Mouse (Mus musculus) liver, embryonic 11.5 days (tissue): ENCODE measurements around the gene Fut1. TPM values are rescaled to one million over a fixed set of nuclear protein-coding genes. Genes with fewer than 3 reads are reported as not detected.

Experiments
- ATAC-seq: fragments of 200-750 bp; cut with Nextera tagmentation; replicated peaks from 2 replicates; pipeline ENCODE4 v1.8.0; 2017; ENCODE audit warnings: moderate number of reproducible peaks, mild to moderate bottlenecking, moderate TSS enrichment, moderate library complexity; ENCODE audit not compliant: low FRiP score
- DNase-seq: peaks from one replicate; pipeline ENCODE4 v3.0.0-alpha.2; 2017; ENCODE audit warnings: low spot score
- H3K27ac ChIP-seq: fragments of 300-500 bp; sonication (generic); 2 replicates; pipeline ENCODE4 v1.5.1; 2014; ENCODE audit warnings: mild to moderate bottlenecking, low read depth, low read length, control low read depth
- H3K27me3 ChIP-seq: fragments of 300-500 bp; sonication (generic); replicated peaks from 2 replicates; pipeline ENCODE4 v1.6.1; 2014; ENCODE audit warnings: low read length, mixed read lengths; ENCODE audit not compliant: control insufficient read depth, insufficient read depth
- H3K36me3 ChIP-seq: fragments of 300-500 bp; sonication (generic); 2 replicates; pipeline ENCODE4 v1.6.1; 2014; ENCODE audit warnings: mild to moderate bottlenecking, low read length, moderate library complexity, mixed read lengths; ENCODE audit not compliant: control insufficient read depth, insufficient read depth
- H3K4me1 ChIP-seq: fragments of 300-500 bp; sonication (generic); replicated peaks from 2 replicates; pipeline ENCODE4 v1.6.1; 2014; ENCODE audit warnings: low read length, mixed read lengths; ENCODE audit not compliant: control insufficient read depth, insufficient read depth
- H3K4me2 ChIP-seq: fragments of 300-500 bp; sonication (generic); 2 replicates; pipeline ENCODE4 v1.6.1; 2014; ENCODE audit warnings: mild to moderate bottlenecking, control low read depth, moderate library complexity
- H3K4me3 ChIP-seq: fragments of 300-500 bp; sonication (generic); 2 replicates; pipeline ENCODE4 v1.5.1; 2014; ENCODE audit warnings: low read depth, low read length, control low read depth
- H3K9ac ChIP-seq: fragments of 300-500 bp; sonication (generic); 2 replicates; pipeline ENCODE4 v1.6.1; 2014; ENCODE audit warnings: low read depth, low read length, control low read depth
- H3K9me3 ChIP-seq: fragments of 300-500 bp; sonication (generic); 2 replicates; pipeline ENCODE4 v1.6.1; 2016; ENCODE audit warnings: low read length, inconsistent platforms, mixed read lengths; ENCODE audit not compliant: control insufficient read depth
- WGBS: fragments of 180-500 bp; shearing (Covaris S2); extraction: QIAGEN DNeasy Blood & Tissue Kit; methylation state at CpG from one replicate; pipeline ENCODE4 v1.1.7; 2014; 5-methylcytosine and 5-hydroxymethylcytosine counted together
- polyA plus RNA-seq: library from polyadenylated mRNA; unstranded; fragments of >200 nt; fragmentation: Nextera tagmentation; extraction: Ambion mirVana; gene quantifications from 2 replicates; pipeline ENCODE4 v1.2.1, GENCODE M21; 2014

The Fut1 gene
- polyA plus RNA-seq, 1 experiment from 2014 or later = not detected

DNA sequence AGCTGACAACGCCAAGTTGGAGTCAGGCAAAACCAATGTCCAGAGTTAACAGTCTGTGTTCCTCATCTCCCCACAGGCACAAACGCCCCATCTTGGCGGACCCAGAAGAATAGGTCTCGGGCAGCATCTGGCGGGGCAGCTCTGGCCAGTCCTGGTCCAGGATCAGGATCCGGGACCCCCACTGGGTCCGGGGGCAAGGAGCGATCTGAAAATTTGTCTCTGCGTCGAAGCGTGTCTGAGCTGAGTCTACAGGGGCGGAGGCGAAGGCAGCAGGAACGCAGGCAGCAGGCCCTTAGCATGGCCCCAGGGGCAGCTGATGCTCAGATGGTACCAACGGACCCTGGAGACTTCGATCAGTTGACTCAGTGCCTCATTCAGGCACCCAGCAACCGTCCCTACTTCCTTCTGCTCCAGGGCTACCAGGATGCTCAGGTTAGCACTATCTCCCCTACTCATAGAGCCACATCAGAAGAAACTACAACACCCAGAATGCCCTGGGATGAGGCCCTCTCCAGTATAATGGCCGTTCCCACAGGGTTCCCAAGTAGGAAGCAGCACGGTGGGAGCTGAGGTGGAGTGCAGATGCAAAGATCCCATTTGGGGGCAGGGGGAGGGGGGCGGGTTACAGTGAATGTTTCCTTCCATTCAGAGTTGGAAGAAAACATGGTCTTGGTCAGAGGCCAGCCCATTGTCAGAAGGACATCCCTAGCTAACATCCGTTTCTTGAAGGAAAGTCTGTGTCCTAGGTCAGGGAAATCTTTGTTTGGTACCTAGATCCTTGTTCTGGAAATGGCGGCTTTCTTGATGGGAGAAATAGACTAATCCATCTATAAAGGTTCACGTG lies 13.2 kb downstream of the Fut1 start:
- H3K9me3 ChIP-seq = no peaks in the 10 kb centered on the region
- H3K4me2 ChIP-seq = no peak overlapping the region
- H3K4me1 ChIP-seq = peaks cover 12% of the 10 kb centered on the region
- WGBS = 77% methylated on average over 23 of the region's 23 CpGs
- H3K36me3 ChIP-seq = no peaks in the 10 kb centered on the region
- no peak overlapping the region for H3K9ac ChIP-seq
- no peak overlapping the region for H3K4me3 ChIP-seq
- peaks cover 28% of the 10 kb centered on the region for H3K27me3 ChIP-seq
- no peak overlapping the region for H3K27ac ChIP-seq
- ATAC-seq = no peak
- DNase-seq = no peak

DNA sequence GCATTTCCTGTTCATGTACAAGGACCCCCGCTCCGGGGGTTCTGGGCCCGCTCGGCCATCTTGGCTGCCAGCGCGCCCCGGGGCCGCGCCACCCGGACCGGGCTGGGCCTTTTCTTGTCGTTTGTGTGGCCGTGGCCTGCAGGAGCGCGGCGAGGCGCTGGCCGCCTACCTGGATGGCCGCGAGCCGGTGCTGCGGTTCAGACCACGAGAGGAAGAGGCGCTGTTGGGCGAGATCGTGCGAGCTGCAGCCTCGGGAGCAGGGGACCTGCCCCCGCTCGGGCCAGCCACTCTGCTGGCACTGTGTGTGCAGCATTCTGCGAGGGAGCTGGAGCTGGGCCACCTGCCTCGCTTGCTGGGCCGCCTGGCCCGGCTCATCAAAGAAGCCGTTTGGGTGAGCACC lies 15.4 kb downstream of the Fut1 start:
- Histone ChIP-seq H3K4me1 (peaks cover 9% of the 10 kb centered on the region), H3K4me2 (peak overlapping the region; percentile 54), H3K27ac (no peak overlapping the region), H3K9ac (peak overlapping the region; percentile 30; the same call in 1 of the 2 replicates), H3K4me3 (no peak overlapping the region), H3K27me3 (peaks cover 18% of the 10 kb centered on the region), H3K9me3 (no peaks in the 10 kb centered on the region), H3K36me3 (peaks cover 6% of the 10 kb centered on the region; the same call in 1 of the 2 replicates)
- 36% methylated on average over 35 of the region's 35 CpGs for WGBS
- ATAC-seq (no peak), DNase-seq (no peak)

DNA sequence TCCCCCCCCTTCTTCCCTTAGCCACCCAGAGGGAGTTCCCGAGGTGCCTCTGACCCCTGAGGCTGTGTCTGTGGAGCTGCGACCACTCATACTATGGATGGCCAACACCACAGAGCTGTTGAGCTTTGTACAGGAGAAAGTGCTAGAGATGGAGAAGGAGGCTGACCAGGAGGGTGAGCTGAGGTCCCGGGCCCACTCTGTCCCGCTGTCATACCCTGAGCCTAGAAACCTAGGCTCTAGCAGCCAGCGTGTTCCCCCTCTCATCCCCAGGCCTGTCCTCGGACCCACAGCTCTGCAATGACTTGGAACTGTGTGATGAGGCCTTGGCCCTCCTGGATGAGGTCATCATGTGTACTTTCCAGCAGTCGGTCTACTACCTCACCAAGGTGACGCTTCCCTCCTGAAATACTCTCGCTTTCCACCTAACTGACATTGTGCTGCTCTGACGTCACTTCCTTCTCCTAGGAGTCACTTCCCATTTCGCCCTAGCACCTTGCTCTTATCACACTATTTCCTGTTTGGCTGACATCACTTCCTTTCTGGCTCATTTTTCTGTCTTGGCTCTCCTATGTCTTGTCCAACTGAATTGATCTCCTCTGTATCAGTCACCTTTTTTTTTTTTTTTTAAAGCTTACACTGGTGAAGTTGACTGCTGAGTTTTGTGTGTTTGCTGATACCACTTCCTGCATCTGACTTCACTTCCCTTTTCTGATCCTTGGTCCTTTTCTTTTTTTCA lies 18.0 kb downstream of the Fut1 start:
- ATAC-seq (no peak; the same call in 1 of the 2 replicates), DNase-seq (no peak)
- Histone ChIP-seq H3K4me2 (no peak overlapping the region), H3K27ac (no peak overlapping the region), H3K9ac (no peak overlapping the region), H3K9me3 (no peaks in the 10 kb centered on the region), H3K4me1 (peaks cover 2% of the 10 kb centered on the region; the same call in 1 of the 2 replicates), H3K4me3 (no peak overlapping the region), H3K36me3 (peaks cover 6% of the 10 kb centered on the region; the same call in 1 of the 2 replicates), H3K27me3 (peaks cover 3% of the 10 kb centered on the region; the same call in 1 of the 2 replicates)
- WGBS = 66% methylated on average over 11 of the region's 11 CpGs

DNA sequence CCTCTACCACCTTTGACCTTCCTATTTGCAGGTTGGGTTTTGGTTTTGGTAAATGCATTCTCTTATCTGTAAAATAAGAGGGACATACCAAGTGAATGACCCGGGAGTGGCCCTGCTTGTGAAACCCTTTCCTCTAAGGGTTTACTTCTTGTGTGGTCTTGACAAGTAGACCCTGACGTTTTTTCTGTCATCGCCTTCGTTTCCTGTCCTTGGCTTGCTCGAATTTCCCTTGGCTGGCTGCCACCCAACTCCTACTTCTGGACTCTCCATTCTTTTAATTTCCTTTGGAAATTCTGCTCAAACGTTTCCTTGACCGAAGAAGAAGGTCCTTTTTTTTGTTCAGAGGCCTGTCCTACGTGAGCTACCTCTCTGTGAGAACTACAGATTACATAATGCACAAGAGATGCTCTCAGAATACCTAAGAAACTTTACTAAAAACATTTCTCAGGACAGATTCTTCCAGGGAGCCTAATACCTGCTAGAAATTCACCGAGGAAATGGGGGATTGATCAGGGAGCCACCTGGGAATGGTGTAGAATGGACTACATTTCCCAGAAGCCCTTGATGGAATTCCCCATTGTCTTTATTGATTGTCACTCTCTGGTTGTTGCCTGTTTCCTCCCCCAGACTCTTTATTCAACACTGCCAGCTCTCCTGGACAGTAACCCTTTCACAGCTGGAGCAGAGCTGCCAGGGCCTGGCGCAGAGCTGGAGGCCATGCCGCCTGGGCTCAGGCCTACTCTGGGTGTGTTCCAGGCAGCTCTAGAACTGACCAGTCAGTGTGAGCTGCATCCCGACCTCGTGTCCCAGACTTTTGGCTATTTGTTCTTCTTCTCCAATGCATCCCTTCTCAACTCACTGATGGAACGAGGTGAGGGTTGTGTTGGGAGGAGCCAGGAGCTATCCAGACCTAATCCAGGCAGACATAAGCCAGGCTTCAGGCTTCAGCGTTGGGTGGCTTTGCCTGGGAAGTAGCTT lies 18.9 kb downstream of the Fut1 start:
- DNase-seq (no peak), ATAC-seq (no peak)
- H3K4me2 ChIP-seq = no peak overlapping the region
- no peaks in the 10 kb centered on the region for H3K9me3 ChIP-seq
- H3K27ac ChIP-seq = peak overlapping the region; percentile 41; the same call in 1 of the 2 replicates
- no peak overlapping the region for H3K4me3 ChIP-seq
- H3K36me3 ChIP-seq = peaks cover 6% of the 10 kb centered on the region; the same call in 1 of the 2 replicates
- peaks cover 2% of the 10 kb centered on the region; the same call in 1 of the 2 replicates for H3K4me1 ChIP-seq
- no peak overlapping the region for H3K9ac ChIP-seq
- 67% methylated on average over 15 of the region's 15 CpGs for WGBS
- H3K27me3 ChIP-seq = no peaks in the 10 kb centered on the region; the same call in 1 of the 2 replicates

DNA sequence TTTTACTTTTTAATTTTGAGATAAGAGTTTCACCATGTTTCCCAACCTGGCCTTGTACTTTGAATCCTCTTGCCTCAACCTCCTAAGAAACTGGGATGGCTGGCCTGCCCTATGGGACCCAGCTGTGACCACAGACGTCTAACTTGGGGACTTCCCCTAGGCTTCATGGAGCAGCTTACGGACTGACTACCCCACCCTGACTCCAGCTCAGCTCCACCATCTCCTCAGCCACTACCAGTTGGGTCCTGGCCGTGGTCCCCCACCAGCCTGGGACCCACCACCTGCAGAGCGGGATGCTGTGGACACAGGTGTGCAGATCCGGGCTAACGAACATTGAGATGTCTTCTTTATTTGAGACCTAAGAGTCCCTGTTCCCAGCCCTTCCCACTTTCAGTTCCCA lies 20.6 kb downstream of the Fut1 start:
- Histone ChIP-seq H3K27me3 (no peaks in the 10 kb centered on the region; the same call in 1 of the 2 replicates), H3K36me3 (peaks cover 6% of the 10 kb centered on the region; the same call in 1 of the 2 replicates), H3K9me3 (no peaks in the 10 kb centered on the region), H3K4me2 (no peak overlapping the region), H3K9ac (no peak overlapping the region), H3K4me1 (peaks cover 4% of the 10 kb centered on the region; the same call in 1 of the 2 replicates), H3K4me3 (no peak overlapping the region), H3K27ac (no peak overlapping the region)
- WGBS = 88% methylated on average over 6 of the region's 6 CpGs
- DNase-seq (no peak), ATAC-seq (no peak)

DNA sequence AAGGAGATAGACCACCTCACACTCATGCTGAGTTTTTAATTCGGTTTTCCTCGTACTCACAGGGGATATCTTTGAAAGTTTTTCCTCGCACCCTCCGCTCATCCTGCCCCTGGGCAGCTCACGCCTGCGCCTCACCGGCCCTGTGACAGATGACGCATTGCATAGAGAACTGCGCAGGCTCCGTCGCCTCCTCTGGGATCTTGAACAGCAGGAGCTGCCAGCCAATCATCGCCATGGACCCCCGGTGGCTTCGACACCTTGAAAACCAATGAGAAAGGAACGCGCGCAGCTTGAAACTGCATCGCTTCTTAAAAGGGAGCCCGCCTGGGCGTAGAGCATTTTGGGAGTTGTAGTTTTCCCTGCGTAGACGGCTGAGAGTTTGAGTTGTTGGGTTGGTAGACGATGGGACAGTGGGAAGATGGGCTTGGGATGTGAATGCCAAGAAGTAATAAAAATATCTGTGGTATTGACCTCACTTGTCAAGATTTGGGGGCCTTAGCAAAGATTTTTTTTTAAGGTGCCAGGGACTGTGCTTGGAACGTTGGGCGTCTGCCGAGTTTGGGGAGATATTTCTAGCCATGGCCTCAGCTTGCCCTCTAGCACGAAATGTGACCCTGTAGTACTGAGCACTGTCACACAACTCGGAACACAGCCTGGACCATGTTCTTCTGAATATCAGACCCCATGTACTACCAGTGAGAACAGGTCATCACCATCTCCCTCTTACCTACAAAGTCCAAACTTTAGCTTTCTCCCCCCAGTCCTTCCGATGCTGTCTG lies 21.7 kb downstream of the Fut1 start:
- Histone ChIP-seq H3K9me3 (no peaks in the 10 kb centered on the region), H3K4me1 (peaks cover 11% of the 10 kb centered on the region; the same call in 1 of the 2 replicates), H3K27me3 (no peaks in the 10 kb centered on the region; the same call in 1 of the 2 replicates), H3K4me2 (peak overlapping the region; percentile 46), H3K36me3 (peaks cover 6% of the 10 kb centered on the region; the same call in 1 of the 2 replicates), H3K4me3 (0 out of 2 replicates have a peak overlapping the region, but pooled peaks have one; percentile 12), H3K9ac (no peak overlapping the region), H3K27ac (no peak overlapping the region)
- WGBS = 48% methylated on average over 29 of the region's 29 CpGs
- DNase-seq (peak; percentile 71), ATAC-seq (peak; percentile 71)

DNA sequence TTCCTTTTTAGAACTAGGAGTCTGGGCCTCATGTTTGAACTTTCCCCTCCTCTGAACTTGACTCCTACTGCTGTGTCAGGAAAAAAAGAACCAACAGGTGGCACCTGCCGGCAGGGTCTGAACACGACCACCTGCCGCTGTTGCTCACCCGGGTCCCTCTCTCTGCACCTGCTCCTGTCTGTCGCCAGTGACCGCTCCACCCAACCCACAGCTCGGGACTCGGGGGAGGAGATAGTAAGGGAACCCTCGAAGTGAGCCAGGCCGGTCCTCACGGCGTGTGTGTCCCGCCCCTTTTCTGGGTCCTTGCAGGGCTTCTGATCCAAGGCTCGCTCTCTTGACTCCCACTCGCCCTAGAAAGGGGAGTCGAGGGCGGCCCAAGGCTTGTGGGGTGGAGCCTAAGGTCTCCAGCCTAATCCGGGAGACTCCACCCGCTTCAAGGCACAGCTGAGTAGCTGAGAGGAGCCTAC lies 22.5 kb downstream of the Fut1 start, which contains the start of gene Mamstr:
TSS of gene Mamstr (plus strand) at position 417 of the 467 bp plus-strand sequence.
- Histone ChIP-seq H3K4me3 (no peak within 1 kb of the TSS), H3K9me3 (no peaks in the 10 kb centered on the region), H3K36me3 (peaks cover 6% of the 10 kb centered on the region; the same call in 1 of the 2 replicates), H3K4me2 (0 out of 2 replicates have a peak within 1 kb of the TSS, but pooled peaks have one; percentile 12), H3K27me3 (peaks cover 4% of the 10 kb centered on the region; the same call in 1 of the 2 replicates), H3K4me1 (peaks cover 14% of the 10 kb centered on the region; the same call in 1 of the 2 replicates), H3K9ac (no peak within 1 kb of the TSS), H3K27ac (no peak within 1 kb of the TSS)
- WGBS = 48% methylated on average over 19 of the region's 19 CpGs
- DNase-seq (no peak), ATAC-seq (no peak)
